Mouse (Mus musculus) CD8-positive naive resting alpha-beta T cell, adult 2 months (primary cell): ENCODE measurements around the gene Tmem109.
A peak's percentile ranks its signal among the peaks of the same experiment; 100 is the strongest.

Source experiments
- DNase-seq, 2 experiments: peaks; one replicate each; pipeline ENCODE4 v3.0.0; 2022; ENCODE audit warnings: low read depth in 2 of 2, low spot score in 2 of 2

The Tmem109 gene

DNA sequence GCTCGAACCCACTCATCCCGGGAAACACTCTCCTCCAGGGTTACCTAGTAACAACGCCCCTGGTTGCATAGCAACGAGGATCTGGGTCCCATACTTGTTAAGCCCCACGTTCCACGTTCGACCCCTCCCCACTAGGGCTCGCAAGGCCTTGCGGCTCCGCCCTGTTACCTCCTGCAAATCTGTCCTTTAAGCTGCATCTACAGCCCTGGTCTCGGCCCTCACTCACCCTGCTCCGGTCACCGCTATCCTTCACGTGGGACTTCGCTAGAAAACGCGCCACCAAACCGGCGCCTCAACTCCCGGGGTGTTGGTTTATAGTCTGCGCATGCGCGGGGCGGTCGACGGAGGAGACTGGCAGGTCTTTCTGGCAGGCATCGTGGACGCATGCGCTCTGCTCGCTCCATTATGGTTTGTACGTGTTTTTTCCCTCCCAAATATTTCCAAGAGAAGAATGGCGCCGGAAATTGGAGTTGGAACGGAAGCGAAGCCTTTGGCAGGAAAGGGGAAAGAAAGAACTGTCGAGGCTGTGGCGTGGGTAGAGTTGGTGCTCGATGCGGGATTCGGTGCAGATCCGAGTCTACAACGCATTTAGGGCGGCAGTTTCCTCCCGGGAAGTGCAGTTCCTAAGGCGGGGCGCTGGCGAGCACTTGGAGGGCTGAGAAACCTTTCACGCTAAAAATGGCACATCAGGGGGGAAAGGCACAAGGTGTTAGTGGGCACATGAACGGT lies at the start of gene Tmem109:
TSS of gene Tmem109 (minus strand) at position 576 of the 729 bp plus-strand sequence.
- peak; percentile 82 for DNase-seq

GRCm38 (mm10) chr19:10930641-10931040 lies 48.8 kb upstream of the Tmem109 start:
- DNase-seq, result no peak

DNA sequence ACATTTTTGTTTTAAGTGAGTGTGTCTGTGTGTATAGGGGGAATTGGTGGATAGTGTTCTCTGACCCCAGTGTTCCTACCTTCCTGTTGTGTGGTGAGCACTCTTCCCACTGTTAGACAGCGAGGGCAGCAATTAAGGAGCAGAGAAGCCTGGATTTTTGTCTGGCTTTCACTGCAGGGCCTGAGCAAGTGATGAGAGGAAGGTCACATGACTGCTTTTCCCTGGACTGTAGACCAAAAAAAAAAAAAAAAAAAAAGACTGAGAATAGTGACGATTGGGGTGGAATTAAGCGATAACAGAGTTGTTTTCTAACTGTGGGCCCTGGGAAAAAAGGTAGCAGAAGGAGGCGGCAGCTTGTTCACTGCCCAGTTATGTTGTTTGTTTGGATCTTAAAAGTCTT lies 44.9 kb upstream of the Tmem109 start:
- DNase-seq, result no peak

GRCm38 (mm10) chr19:10926123-10926621 lies 44.4 kb upstream of the Tmem109 start:
- DNase-seq, result no peak

DNA sequence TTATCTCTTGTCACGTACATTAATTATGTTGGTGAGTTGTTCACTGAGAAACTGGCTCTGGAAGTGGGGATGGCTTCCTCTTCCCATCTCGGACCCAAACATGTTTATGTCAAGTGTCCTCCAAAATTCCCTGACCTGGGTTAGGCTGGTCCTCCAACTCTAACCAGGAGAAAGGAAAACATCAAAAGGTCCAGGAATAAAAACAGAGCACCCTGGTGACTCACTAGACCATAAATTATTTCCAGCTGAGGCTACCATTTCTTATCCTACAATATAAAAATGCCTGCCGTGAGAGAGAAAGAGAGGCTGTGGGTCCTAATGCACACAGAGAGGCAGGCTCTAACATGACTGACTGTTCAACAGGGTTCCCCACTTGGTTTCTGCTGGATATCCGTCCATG lies 42.4 kb upstream of the Tmem109 start:
- DNase-seq, result no peak

GRCm38 (mm10) chr19:10921058-10921457 lies 39.3 kb upstream of the Tmem109 start:
- no peak for DNase-seq

DNA sequence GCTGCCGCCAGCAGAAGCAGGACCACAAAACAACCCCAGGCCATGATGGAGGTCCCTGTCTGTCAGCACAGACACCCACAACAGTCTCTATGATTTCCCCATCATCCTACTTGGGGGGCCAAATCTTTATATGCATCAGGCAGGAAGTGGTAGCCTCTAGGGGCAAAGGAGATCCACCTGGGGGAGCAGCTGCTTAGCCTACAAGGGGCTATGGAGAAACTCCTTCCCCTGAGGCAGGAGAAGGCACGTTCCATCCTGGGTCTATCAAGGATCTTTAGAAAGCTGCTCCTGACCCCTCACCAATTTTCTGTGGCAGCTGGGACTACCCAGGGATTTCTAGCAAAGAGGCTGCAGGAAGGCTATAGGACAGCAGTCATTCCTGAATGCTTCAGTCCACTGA lies 38.7 kb upstream of the Tmem109 start, which contains the start of gene Zp1:
TSS of gene Zp1 (minus strand) at position 101 of the 400 bp plus-strand sequence.
- no peak for DNase-seq

DNA sequence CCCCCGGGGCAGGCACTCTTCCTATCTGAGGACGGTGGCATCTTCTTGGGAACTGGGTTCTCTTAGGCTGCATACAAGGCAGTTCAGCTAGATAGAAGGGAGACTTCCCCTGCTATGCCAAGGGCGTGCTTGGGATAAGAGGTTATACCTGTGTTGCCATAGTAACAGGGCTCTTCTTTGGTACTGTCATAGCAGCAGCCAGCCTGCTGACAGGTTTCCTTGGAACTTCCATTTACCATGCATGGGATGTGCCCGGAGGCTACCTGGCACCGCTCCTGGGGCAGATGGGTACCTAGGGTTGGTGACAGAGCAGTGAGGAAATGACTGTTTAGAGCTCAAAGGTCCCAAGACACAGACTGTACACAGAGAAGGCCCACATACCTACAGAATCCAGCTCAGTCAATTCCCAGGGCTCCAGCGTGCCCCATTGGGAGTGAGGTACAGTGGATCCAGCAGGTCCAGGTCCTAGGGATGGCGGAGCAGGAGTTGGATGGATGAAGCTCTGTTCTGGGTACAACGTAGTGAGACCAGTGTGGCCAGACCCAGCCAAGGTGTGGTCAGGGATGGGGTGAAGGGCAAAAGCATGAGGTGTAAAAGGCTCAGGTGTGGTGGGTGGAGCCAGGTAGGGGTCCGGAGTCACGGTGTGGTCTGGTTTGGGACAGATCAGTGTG lies 36.7 kb upstream of the Tmem109 start:
- no peak for DNase-seq

GRCm38 (mm10) chr19:10916506-10916905 lies 34.7 kb upstream of the Tmem109 start:
- no peak for DNase-seq

GRCm38 (mm10) chr19:10914870-10915269 lies 33.1 kb upstream of the Tmem109 start:
- no peak for DNase-seq

DNA sequence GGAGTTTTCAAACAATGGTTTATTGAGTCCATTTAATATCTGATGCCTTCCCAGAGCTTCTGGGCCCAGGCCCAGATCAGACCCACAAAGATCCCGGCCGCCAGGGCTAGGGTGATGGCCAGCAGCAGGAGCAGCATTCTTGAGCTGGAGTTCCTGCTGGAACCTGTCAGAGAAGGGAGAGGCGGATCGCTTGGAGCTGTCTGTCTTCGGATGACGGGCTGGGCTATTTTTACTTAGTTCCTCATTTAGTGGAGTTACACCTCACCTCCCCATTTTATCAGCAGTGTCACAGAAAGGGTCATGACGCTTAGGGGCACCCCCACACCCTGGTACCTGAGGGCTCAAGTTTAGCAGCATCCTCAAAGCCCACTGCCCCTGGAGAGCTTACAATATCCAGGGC lies 32.5 kb upstream of the Tmem109 start:
- no peak for DNase-seq

DNA sequence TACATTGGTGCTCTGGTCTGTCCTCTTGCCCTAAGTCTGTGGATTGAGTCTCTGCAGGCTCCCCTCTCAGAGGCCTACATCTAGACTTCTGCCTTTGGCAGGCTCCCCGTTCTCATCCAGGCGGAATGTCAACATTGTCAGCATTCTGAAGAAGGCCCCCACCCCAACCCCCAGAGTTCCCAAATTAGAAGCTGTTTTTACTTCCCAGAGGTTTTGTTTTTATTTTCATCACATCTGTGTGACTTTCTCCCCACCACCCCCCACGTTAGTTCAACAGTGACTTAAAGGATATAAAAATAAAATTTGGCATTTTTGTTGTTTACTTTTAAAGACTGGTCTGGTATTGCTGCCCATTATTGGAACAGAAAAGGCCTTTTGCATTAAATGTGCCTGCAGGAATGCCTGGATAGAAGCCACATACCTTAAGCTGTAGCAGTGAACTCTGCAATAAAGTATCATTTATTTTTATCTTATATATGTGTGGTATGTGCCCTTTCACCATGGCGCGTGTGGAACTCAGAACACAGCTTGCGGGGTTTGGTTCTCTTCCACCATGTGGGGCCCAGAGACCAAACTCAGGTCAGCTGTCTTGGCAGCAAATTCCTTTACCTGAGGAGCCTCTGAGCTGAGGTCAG lies 27.4 kb upstream of the Tmem109 start:
- no peak for DNase-seq

DNA sequence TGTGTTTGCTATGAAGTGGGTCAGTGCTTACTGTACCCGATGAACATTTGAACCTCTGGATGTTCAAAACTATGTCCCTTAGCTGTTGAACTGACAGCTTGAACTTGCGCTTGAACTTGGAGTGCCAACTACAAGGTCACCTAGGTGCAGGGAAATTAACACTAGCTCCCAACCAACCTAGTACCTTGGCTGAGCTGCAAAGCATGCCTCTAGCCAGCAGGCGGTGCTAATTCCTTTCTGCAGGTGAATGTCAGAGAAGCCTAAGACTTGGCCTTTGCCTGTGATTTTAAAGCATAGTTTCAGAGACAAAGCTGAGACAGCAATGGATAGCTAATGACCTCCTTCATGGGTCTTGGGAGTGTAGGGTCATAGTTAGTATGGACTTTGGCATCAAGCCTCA lies 26.1 kb upstream of the Tmem109 start:
- DNase-seq, result peak; percentile 32 to 48

DNA sequence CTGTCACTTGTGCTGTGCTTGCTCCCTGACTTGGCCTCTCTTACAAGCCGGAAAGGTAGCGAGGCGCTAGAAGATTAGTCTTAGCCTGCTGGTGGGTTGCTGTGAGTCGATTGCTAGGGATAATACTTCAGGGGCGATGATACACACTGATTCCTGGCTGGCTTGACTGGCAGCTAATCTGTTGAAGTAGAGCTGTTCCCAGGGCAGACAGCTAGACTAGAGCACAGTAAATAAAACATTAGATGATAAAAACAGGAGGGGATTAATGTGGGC lies 23.9 kb upstream of the Tmem109 start:
- no peak for DNase-seq

GRCm38 (mm10) chr19:10904927-10905727 lies 23.3 kb upstream of the Tmem109 start:
- no peak for DNase-seq

DNA sequence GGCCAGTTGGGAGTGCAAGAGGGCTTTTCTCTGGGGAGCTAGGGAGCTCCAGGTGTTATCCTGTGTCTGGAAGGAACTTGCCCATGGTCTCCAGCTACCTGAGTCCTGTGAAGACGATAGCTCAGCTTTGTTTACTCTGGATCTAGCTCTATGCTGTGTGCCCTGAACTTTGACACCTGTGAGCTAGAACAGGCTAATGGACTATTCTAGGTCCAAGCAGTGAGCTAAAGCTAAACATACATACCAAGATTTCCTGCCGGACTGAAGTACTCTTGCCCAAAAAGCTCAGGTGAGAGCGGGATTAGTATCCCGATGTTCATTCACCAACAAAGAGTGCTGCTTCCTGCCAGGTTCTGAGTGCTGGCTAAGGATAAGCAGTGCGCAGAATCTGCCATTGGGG lies 22.7 kb upstream of the Tmem109 start:
- DNase-seq, result no peak

DNA sequence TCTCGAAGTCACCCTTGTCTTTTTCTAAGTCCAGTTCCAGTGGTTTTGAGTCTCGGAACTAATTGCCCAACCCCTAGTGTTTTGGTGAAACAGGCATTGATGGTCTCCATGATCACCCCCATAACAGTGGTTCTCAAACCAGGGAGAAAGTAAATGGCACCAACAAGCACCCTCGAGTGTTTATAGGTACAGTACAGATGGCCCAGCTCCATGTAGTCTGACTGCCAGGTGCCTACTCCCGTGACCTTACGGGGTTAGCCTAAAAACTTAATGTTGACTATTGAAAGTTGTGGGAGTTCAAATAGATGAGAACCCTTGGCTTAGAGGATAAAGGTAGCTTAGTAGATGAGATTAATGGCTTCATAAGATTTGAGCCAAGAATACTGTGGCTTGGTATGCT lies 19.2 kb upstream of the Tmem109 start:
- DNase-seq, result no peak

GRCm38 (mm10) chr19:10900315-10900714 lies 18.5 kb upstream of the Tmem109 start:
- no peak for DNase-seq

DNA sequence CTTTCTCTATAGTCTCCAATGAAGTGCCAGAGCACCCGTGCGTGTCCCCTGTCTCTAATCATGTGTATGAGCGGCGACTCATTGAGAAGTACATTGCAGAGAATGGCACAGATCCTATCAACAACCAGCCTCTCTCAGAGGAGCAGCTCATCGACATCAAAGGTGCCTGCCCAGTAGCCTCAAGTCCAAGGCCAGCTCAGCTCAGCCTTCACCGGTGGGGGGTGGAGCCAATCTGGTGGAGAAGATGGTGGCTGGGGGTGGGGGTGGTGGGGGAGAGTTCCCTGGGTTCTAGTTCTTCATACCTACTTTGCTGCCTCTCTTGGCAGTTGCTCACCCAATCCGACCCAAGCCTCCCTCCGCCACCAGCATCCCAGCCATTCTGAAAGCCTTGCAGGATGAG lies 15.7 kb upstream of the Tmem109 start:
- DNase-seq, result no peak

DNA sequence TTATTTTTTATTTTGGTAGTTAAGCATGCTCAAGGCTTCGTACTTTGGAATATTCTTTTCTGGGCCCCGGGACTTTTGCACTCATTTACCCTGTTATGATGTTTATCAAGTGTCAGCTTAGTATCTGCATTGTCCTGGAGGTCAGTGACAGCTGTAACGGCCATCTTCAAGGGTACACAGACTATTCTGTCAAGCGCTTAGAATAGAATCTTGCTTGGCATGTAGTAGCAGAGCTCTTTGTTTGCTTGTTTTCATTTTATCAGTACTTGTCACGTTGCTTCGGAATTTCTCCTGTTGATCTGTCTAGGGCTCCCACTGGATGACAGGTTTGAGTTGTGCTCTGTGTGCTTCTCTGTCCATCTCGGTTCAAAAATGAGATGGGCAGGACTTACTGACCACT lies 15.0 kb upstream of the Tmem109 start:
- no peak for DNase-seq

DNA sequence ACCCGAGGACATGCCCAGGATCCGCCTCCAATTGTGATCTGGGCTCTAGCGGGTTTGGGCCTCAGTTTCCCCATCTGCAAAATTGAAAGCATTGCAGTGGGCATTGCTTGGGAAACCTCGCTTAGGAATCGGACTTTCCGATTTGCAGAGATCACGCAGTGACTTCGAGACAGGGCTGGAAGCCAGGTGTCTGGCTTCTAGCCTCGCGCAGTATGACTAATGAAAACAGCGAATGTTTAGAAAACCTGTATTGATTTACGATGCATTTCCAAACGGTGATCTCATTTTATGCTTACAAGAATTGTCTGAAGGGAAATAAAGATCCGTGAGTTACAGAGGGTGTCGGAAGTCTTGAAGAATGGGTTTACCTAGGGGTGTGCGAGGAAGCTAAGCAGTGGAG lies 13.9 kb upstream of the Tmem109 start:
- no peak for DNase-seq
